Mouse (Mus musculus) kidney, adult 2 months (tissue): ENCODE data around the gene Enthd1. TPM values are rescaled to one million over a fixed set of nuclear protein-coding genes. Genes with fewer than 3 reads are reported as not detected.
"Not testable (repeated sequence)": the region's sequence is repeated elsewhere in the genome, so short reads cannot be mapped to it uniquely, and the experiment has no call there.

Experiments
- DNase-seq: peaks from one replicate; pipeline ENCODE4 v3.0.0; 2021
- H3K27ac ChIP-seq: fragments of 200-500 bp; 2 replicates; pipeline ENCODE4 v1.5.1; 2012; ENCODE audit warnings: low read depth, low read length, control low read depth, inconsistent platforms; ENCODE audit not compliant: insufficient read depth
- H3K27me3 ChIP-seq: fragments of 200-500 bp; replicated peaks from 2 replicates; pipeline ENCODE4 v1.6.1; 2012; ENCODE audit warnings: mild to moderate bottlenecking, moderate library complexity, low read length, inconsistent platforms; ENCODE audit not compliant: control insufficient read depth, insufficient read depth
- H3K36me3 ChIP-seq: fragments of 200-500 bp; 2 replicates; pipeline ENCODE4 v1.6.1; 2012; ENCODE audit warnings: mild to moderate bottlenecking, moderate library complexity, low read length, inconsistent platforms; ENCODE audit not compliant: control insufficient read depth, insufficient read depth
- H3K4me1 ChIP-seq: fragments of 200-500 bp; 2 replicates; pipeline ENCODE4 v1.6.1; 2011; ENCODE audit warnings: low read length; ENCODE audit not compliant: control insufficient read depth, insufficient read depth
- H3K4me3 ChIP-seq: fragments of 200-500 bp; 2 replicates; pipeline ENCODE4 v1.5.1; 2011; ENCODE audit warnings: mild to moderate bottlenecking, low read depth, low read length, control low read depth; ENCODE audit not compliant: insufficient read depth
- CTCF ChIP-seq: fragments of 200-500 bp; conservative IDR thresholded peaks from 2 replicates; pipeline ENCODE4 v1.5.1; 2011; ENCODE audit warnings: low read depth, mild to moderate bottlenecking, control low read depth, low read length, moderate library complexity, mixed read lengths; ENCODE audit not compliant: insufficient read depth, insufficient read length
- POLR2A ChIP-seq: fragments of 200-500 bp; IDR thresholded peaks from one replicate; pipeline ENCODE4 v1.6.1; 2011; ENCODE audit warnings: low read depth, low read length, control low read depth
- WGBS: fragments of 180-500 bp; shearing (Covaris S2); methylation state at CpG from one replicate; pipeline ENCODE4 v1.1.7; 2018; 5-methylcytosine and 5-hydroxymethylcytosine counted together
- polyA plus RNA-seq: library from polyadenylated mRNA; depleted of rRNA; stranded (reverse); fragments of >200 nt; gene quantifications from 2 replicates; pipeline ENCODE4 v1.2.3, GENCODE M21; 2012

Gene Enthd1
- polyA plus RNA-seq, 1 experiment, result not detected

DNA sequence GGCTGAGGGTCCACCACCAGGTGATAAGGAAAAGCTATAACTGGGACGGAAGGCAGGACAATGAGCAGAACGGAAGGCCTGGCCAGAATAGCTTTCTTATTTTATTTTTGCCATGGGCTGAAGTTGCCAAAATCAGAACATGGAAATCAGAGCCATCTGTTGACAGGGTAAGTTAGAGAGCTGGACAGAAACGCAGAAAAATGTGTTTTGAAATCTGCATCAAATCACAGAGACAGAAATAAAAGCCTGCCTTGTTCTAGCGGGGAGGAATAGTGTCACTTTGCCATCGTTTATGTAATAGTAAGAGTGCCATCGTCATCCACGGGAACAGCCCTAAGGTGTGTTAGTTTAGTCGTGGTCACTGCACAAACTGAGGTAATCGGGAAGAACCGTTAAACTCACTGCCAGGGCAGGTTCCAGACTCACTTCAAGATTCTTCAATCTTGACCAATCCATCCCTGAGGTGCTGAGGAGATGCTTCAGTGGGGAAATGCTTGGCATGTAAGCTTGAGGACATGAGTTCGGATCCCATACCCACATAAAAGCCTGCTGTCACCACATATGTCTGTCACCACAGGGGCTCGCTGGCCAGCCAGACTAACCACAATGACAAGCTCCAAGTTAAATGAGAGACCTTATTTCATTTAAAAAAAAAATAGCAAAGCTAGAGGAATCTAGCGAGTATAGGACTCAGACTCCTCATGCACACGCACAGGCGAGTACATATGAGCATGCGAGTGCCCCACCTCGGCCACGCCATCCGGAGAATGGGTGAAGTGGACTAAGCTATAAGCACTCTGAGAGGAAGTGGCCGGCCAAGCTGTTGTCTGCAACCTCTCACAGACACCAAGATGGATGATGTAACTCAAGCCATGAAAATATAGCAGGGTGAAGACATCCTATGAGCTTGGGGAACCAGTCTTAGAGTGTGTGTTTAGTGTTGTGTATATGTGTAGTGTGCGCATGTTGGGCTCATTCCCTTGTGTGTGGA is 63.6 kb downstream of the Enthd1 start:
- DNase-seq, result no peak
- Histone ChIP-seq H3K4me1 (no peaks in the 10 kb centered on the region), H3K4me3 (no peak overlapping the region), H3K36me3 (no peaks in the 10 kb centered on the region), H3K27ac (no peak overlapping the region), H3K27me3 (no peaks in the 10 kb centered on the region)
- 69% methylated on average over 21 of the region's 21 CpGs for WGBS
- TF ChIP-seq POLR2A (no peak), CTCF (no peak)

DNA sequence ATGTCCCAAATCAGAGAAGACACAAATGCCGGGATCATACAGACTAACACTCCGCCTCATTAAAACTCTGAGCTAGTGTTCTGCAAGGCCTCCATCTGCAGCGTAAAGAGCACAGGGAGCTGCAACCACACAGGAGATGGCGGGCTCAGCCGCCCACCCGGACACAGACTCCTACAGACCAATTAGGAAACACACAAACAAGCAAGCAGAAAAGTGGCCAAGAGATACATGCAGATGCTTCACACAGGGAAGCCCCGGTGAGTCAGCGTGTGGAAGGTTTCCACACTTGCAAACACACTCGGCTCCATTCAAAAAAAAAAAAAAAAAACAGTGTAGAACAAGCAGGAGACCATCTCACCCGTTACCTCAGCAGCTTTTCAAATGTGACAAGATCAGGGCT is 64.5 kb downstream of the Enthd1 start:
- H3K4me1 ChIP-seq, result no peaks in the 10 kb centered on the region
- H3K4me3 ChIP-seq, result no peak overlapping the region
- H3K27ac ChIP-seq, result no peak overlapping the region
- no peaks in the 10 kb centered on the region for H3K36me3 ChIP-seq
- DNase-seq, result no peak
- no peaks in the 10 kb centered on the region for H3K27me3 ChIP-seq
- TF ChIP-seq CTCF (no peak), POLR2A (no peak)
- 75% methylated on average over 10 of the region's 10 CpGs for WGBS

GRCm38 (mm10) chr15:80497733-80498132 is 67.2 kb downstream of the Enthd1 start:
- not testable (repeated sequence) for H3K4me1 ChIP-seq, H3K27me3 ChIP-seq, H3K36me3 ChIP-seq, H3K27ac ChIP-seq, H3K4me3 ChIP-seq
- DNase-seq, result peak; percentile 15
- 73% methylated on average over 3 of the region's 3 CpGs for WGBS

GRCm38 (mm10) chr15:80491505-80491904 is 73.5 kb downstream of the Enthd1 start:
- Histone ChIP-seq H3K4me3 (no peak overlapping the region), H3K36me3 (no peaks in the 10 kb centered on the region), H3K27ac (no peak overlapping the region), H3K4me1 (no peaks in the 10 kb centered on the region), H3K27me3 (no peaks in the 10 kb centered on the region)
- 81% methylated on average over 4 of the region's 4 CpGs for WGBS
- TF ChIP-seq POLR2A (no peak), CTCF (no peak)
- no peak for DNase-seq

DNA sequence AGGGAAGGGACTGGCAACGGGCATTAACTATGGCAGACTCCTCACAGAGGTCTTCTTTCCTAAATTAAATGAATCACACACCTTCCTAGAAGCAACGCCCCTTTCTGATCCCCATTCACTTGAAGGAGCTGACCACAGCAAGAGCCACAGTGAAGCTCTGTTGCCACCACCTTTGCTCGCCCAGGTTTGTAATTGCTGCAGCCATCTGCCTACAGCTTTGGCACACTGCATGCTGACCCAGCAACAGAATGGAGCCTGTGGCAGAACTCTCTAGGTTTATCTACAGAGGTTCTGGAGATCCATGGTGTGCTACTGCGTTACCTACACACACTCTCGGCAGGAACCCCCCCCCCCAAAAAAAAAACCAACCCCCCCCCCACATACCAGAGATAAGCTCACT is 74.8 kb downstream of the Enthd1 start:
- WGBS, result 81% methylated on average over 5 of the region's 5 CpGs
- no peak for TF ChIP-seq CTCF
- Histone ChIP-seq H3K27me3 (no peaks in the 10 kb centered on the region), H3K36me3 (no peaks in the 10 kb centered on the region), H3K4me3 (no peak overlapping the region), H3K27ac (no peak overlapping the region), H3K4me1 (no peaks in the 10 kb centered on the region)
- no peak for DNase-seq

DNA sequence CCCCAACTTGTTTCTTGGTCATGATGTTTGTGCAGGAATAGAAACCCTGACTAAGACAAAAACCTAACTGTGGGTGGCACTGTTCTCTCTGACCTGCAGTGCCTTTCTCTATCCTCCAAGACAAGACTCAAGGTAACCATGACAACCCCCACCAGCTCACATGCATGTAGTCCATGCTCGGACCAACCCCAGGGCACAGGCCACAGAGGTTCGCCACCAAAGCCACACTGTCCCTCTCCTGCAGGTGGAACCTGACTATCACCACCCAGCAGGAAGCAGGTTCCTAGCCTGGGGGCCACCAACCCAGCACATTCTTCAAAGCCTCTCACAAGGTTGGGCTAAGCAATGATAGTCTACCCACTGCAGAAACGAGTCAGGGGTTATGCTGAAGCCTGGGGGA is 76.3 kb downstream of the Enthd1 start:
- no peak for DNase-seq
- no peaks in the 10 kb centered on the region for H3K36me3 ChIP-seq
- TF ChIP-seq CTCF (no peak), POLR2A (no peak)
- no peaks in the 10 kb centered on the region for H3K4me1 ChIP-seq
- WGBS, result 75% methylated on average over 3 of the region's 3 CpGs
- H3K27me3 ChIP-seq, result no peaks in the 10 kb centered on the region
- H3K4me3 ChIP-seq, result no peak overlapping the region
- H3K27ac ChIP-seq, result no peak overlapping the region

GRCm38 (mm10) chr15:80485601-80486000 is 79.4 kb downstream of the Enthd1 start:
- no peak for TF ChIP-seq CTCF
- TF ChIP-seq POLR2A, result no peak

More at GRCm38 (mm10) chr15:80485601-80486000, 79.4 kb downstream of the Enthd1 start:
- DNase-seq, result no peak
- no peak overlapping the region for H3K27ac ChIP-seq
- H3K4me3 ChIP-seq, result no peak overlapping the region
- H3K36me3 ChIP-seq, result no peaks in the 10 kb centered on the region
- 91% methylated on average over 1 of the region's 1 CpGs for WGBS
- H3K27me3 ChIP-seq, result no peaks in the 10 kb centered on the region
- H3K4me1 ChIP-seq, result no peaks in the 10 kb centered on the region
